ENCODE assay signal across 11 mouse cellular contexts in the genomic region with DNA sequence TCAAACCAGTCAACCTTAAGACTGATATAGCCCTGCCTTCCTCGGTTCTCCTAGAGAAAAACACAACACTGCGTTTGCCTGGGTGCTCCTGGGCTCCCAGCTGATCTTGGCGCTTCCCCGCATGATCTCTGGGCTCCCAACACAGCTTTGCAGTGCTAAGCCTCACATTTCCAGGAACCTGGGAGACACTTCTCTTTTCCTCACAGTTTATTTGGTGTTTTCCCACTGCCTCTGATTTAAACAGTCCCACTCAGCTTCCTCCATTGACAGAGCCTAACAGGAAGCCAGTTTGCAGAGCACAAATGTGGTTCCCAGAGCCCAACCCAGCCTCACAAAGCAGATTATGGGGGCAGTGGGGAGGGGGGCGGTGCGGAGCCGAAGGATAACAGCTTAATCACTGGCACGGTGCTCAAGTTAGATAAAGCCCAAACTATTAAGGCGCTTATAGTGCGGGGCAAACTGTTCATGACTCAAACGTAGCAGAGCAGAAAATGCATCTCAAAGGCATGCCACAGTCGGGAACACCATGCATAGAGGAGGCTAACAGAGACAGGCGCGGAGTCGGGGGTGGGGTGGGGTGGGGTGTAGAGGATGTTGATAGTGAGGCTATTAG. TPM values are rescaled to one million over a fixed set of nuclear protein-coding genes. Genes with fewer than 3 reads are reported as not detected.
DNase-seq lines count a peak whose midpoint lies in the region; ATAC-seq and TF ChIP-seq lines count a peak whose summit lies in the region.
"Had no signal": no experiment of that assay in that cellular context is flagged by ENCODE, and none has a peak within 500 bp of the region (broad histone marks: within the 10 kb centered on the region; RNA-seq: fewer than 3 reads in every experiment).

No protein-coding gene starts in this region.

- no peaks in the 10 kb centered on the region; the same call in 1 of the 2 replicates for H3K4me1 ChIP-seq in heart, postnatal 0 days (ENCODE audit: control insufficient read depth, insufficient read depth)
- H3K4me1 ChIP-seq in hindbrain, embryonic 16.5 days (ENCODE audit: control insufficient read depth, insufficient read depth, low read depth, low read length): peaks cover 7% of the 10 kb centered on the region
- H3K4me1 ChIP-seq in neural tube, embryonic 14.5 days (ENCODE audit: control insufficient read depth, insufficient read depth, low read length): no peaks in the 10 kb centered on the region

- no peak overlapping the region for H3K9ac ChIP-seq in heart, postnatal 0 days (replicated peaks; ENCODE audit: low read depth, low read length)
- no peak overlapping the region for H3K9ac ChIP-seq in hindbrain, embryonic 16.5 days (ENCODE audit: low read depth, low read length)
- H3K9ac ChIP-seq in neural tube, embryonic 14.5 days (replicated peaks; ENCODE audit: low read depth, low read length): no peak overlapping the region

- peak overlapping the region; percentile 39 for H3K4me2 ChIP-seq in heart, postnatal 0 days (ENCODE audit: low read depth, low read length)
- H3K4me2 ChIP-seq in hindbrain, embryonic 16.5 days (ENCODE audit: low read length): peak overlapping the region; percentile 32
- H3K4me2 ChIP-seq in neural tube, embryonic 14.5 days (ENCODE audit: low read depth, low read length): peak overlapping the region; percentile 27; the same call in 1 of the 2 replicates

- no peaks in the 10 kb centered on the region for H3K36me3 ChIP-seq in heart, postnatal 0 days (replicated peaks; ENCODE audit: control insufficient read depth, insufficient read depth, low read length)
- H3K36me3 ChIP-seq in hindbrain, embryonic 16.5 days (ENCODE audit: control insufficient read depth, insufficient read depth, low read length): no peaks in the 10 kb centered on the region
- H3K36me3 ChIP-seq in neural tube, embryonic 14.5 days (ENCODE audit: control insufficient read depth, insufficient read depth, low read length): no peaks in the 10 kb centered on the region

- 13% methylated on average over 15 of the region's 15 CpGs for WGBS in heart, postnatal 0 days
- WGBS in hindbrain, embryonic 16.5 days: 15% methylated on average over 15 of the region's 15 CpGs
- WGBS in neural tube, embryonic 14.5 days: 14% methylated on average over 15 of the region's 15 CpGs

- TF ChIP-seq EP300 in heart, postnatal 0 days (IDR thresholded peaks at IDR 0.05; ENCODE audit: low read depth): no peak

- no peak for DNase-seq in heart, postnatal 0 days (ENCODE audit: low spot score)
- no peak for DNase-seq in heart, adult 9 months (ENCODE audit: low spot score in 2 of 2)
- DNase-seq in thymus, postnatal 25 days: no peak
- DNase-seq in layer of hippocampus, postnatal 36 days: no peak
- DNase-seq in adrenal gland, adult 2 months: no peak
- DNase-seq: cerebellum, adult 11 months; gastrocnemius, postnatal 14 days had no signal

- no peaks in the 10 kb centered on the region for H3K9me3 ChIP-seq in heart, postnatal 0 days (replicated peaks; ENCODE audit: control insufficient read depth, low read length)
- H3K9me3 ChIP-seq in hindbrain, embryonic 16.5 days (ENCODE audit: control insufficient read depth, low read length): no peaks in the 10 kb centered on the region
- H3K9me3 ChIP-seq in neural tube, embryonic 14.5 days (ENCODE audit: control insufficient read depth, low read length): no peaks in the 10 kb centered on the region

- no peak overlapping the region for H3K4me3 ChIP-seq in heart, postnatal 0 days (ENCODE audit: low read depth, low read length)
- H3K4me3 ChIP-seq in hindbrain, embryonic 16.5 days (ENCODE audit: low read length): no peak overlapping the region
- no peak overlapping the region for H3K4me3 ChIP-seq in neural tube, embryonic 14.5 days (ENCODE audit: low read depth, low read length)

- TF ChIP-seq CTCF in heart, postnatal 0 days (IDR thresholded peaks at IDR 0.05; ENCODE audit: low read depth): no peak

- no peak overlapping the region for H3K27ac ChIP-seq in heart, postnatal 0 days (ENCODE audit: low read depth)
- H3K27ac ChIP-seq in hindbrain, embryonic 16.5 days (ENCODE audit: low read depth, low read length): no peak overlapping the region
- no peak overlapping the region for H3K27ac ChIP-seq in neural tube, embryonic 14.5 days (ENCODE audit: low read depth, low read length)

- H3K27me3 ChIP-seq in heart, postnatal 0 days (ENCODE audit: control insufficient read depth, insufficient read depth, low read length): no peaks in the 10 kb centered on the region
- no peaks in the 10 kb centered on the region; the same call in 1 of the 2 replicates for H3K27me3 ChIP-seq in hindbrain, embryonic 16.5 days (replicated peaks; ENCODE audit: control insufficient read depth, insufficient read depth, low read length)
- H3K27me3 ChIP-seq in neural tube, embryonic 14.5 days (ENCODE audit: control insufficient read depth, insufficient read depth, low read length): no peaks in the 10 kb centered on the region

- ATAC-seq in heart, postnatal 0 days (ENCODE audit: insufficient read depth, low read depth): no peak
- peak; percentile 80 for ATAC-seq in common myeloid progenitor, adult 5-6 weeks (replicated peaks; ENCODE audit: low read depth, poor library complexity, severe bottlenecking)
- ATAC-seq in hindbrain, embryonic 16.5 days: 0 out of 2 replicates have a peak, but pooled peaks have one; percentile 34
- ATAC-seq in neural tube, embryonic 14.5 days (ENCODE audit: low read depth): no peak

RNA-seq across cellular contexts. Expression of a gene that starts 20.6 kb away (rescaled TPM):
- total RNA-seq in heart, postnatal 0 days (2014; rRNA removed; ENCODE audit: low replicate concordance): 0.57 and 1.5 TPM in 2 replicates
- 0.40 and 0.41 TPM in 2 replicates for polyA plus RNA-seq in heart, postnatal 0 days (2015; fragmentation: Nextera tagmentation; extraction: Ambion mirVana)
- not detected in 2 replicates for total RNA-seq in common myeloid progenitor, adult 5-6 weeks (2017)
- 46.7 and 63.6 TPM in 2 replicates for polyA plus RNA-seq in hindbrain, embryonic 16.5 days (2015; fragmentation: Nextera tagmentation; extraction: Ambion mirVana)
- 21.7 and 43.0 TPM in 2 replicates for polyA plus RNA-seq in neural tube, embryonic 14.5 days (2014; fragmentation: Nextera tagmentation; extraction: Ambion mirVana)
- 100 to 1,000 TPM; 495 to 526 TPM for total RNA-seq in layer of hippocampus, postnatal 36 days (2021)
- total RNA-seq in adrenal gland, adult 2 months (2021): 1 to 10 TPM; 3.1 to 5.4 TPM
- 3.1 and 4.9 TPM in 2 replicates for polyA plus RNA-seq in adrenal gland, adult 2 months (2012; rRNA removed)
- polyA plus RNA-seq: liver, embryonic 16.5 days had no signal

RNA-seq across cellular contexts. Expression of a gene that starts 22.7 kb away (rescaled TPM):
- 21.9 and 37.5 TPM in 2 replicates for total RNA-seq in heart, postnatal 0 days (2014; rRNA removed; ENCODE audit: low replicate concordance)
- 36.9 and 37.3 TPM in 2 replicates for polyA plus RNA-seq in heart, postnatal 0 days (2015; fragmentation: Nextera tagmentation; extraction: Ambion mirVana)
- total RNA-seq in common myeloid progenitor, adult 5-6 weeks (2017): 72.2 and 91.1 TPM in 2 replicates
- 53.4 and 54.2 TPM in 2 replicates for polyA plus RNA-seq in hindbrain, embryonic 16.5 days (2015; fragmentation: Nextera tagmentation; extraction: Ambion mirVana)
- polyA plus RNA-seq in neural tube, embryonic 14.5 days (2014; fragmentation: Nextera tagmentation; extraction: Ambion mirVana): 54.8 and 56.0 TPM in 2 replicates
- total RNA-seq in layer of hippocampus, postnatal 36 days (2021): 10 to 100 TPM; 19.6 to 21.4 TPM
- total RNA-seq in adrenal gland, adult 2 months (2021): 10 to 100 TPM; 42.4 to 59.1 TPM
- polyA plus RNA-seq in adrenal gland, adult 2 months (2012; rRNA removed): 9.1 and 10.5 TPM in 2 replicates

RNA-seq across cellular contexts. Expression of a gene that starts 38.9 kb away (rescaled TPM):
- 3.4 and 14.6 TPM in 2 replicates for total RNA-seq in heart, postnatal 0 days (2014; rRNA removed; ENCODE audit: low replicate concordance)
- 1.7 and 2.4 TPM in 2 replicates for polyA plus RNA-seq in heart, postnatal 0 days (2015; fragmentation: Nextera tagmentation; extraction: Ambion mirVana)
- total RNA-seq in common myeloid progenitor, adult 5-6 weeks (2017): not detected in 2 replicates
- 0.16 TPM in 1 of 2 replicates, not detected in the other for polyA plus RNA-seq in hindbrain, embryonic 16.5 days (2015; fragmentation: Nextera tagmentation; extraction: Ambion mirVana)
- 0.22 TPM in 1 of 2 replicates, not detected in the other for polyA plus RNA-seq in neural tube, embryonic 14.5 days (2014; fragmentation: Nextera tagmentation; extraction: Ambion mirVana)
- total RNA-seq in layer of hippocampus, postnatal 36 days (2021): 10 to 100 TPM; 13.4 to 14.5 TPM
- 10 to 100 TPM; 38.8 to 82.5 TPM for total RNA-seq in adrenal gland, adult 2 months (2021)
- 21.3 and 23.3 TPM in 2 replicates for polyA plus RNA-seq in adrenal gland, adult 2 months (2012; rRNA removed)
- polyA plus RNA-seq: liver, embryonic 16.5 days had no signal

RNA-seq across cellular contexts. Expression of a gene that starts 46.3 kb away (rescaled TPM):
- total RNA-seq in heart, postnatal 0 days (2014; rRNA removed; ENCODE audit: low replicate concordance): not detected in 2 replicates
- polyA plus RNA-seq in heart, postnatal 0 days (2015; fragmentation: Nextera tagmentation; extraction: Ambion mirVana): not detected in 2 replicates
- not detected in 2 replicates for total RNA-seq in common myeloid progenitor, adult 5-6 weeks (2017)
- polyA plus RNA-seq in hindbrain, embryonic 16.5 days (2015; fragmentation: Nextera tagmentation; extraction: Ambion mirVana): 0.59 and 0.81 TPM in 2 replicates
- 0.33 and 0.67 TPM in 2 replicates for polyA plus RNA-seq in neural tube, embryonic 14.5 days (2014; fragmentation: Nextera tagmentation; extraction: Ambion mirVana)
- total RNA-seq in layer of hippocampus, postnatal 36 days (2021): not detected
- total RNA-seq in adrenal gland, adult 2 months (2021): not detected
- not detected in 2 replicates for polyA plus RNA-seq in adrenal gland, adult 2 months (2012; rRNA removed)
- total RNA-seq: gastrocnemius, postnatal 14 days had no signal

RNA-seq across cellular contexts. Expression of a gene that starts 57.4 kb away (rescaled TPM):
- total RNA-seq in heart, postnatal 0 days (2014; rRNA removed; ENCODE audit: low replicate concordance): not detected in 2 replicates
- polyA plus RNA-seq in heart, postnatal 0 days (2015; fragmentation: Nextera tagmentation; extraction: Ambion mirVana): 0.05 and 0.10 TPM in 2 replicates
- total RNA-seq in common myeloid progenitor, adult 5-6 weeks (2017): not detected in 2 replicates
- 0.56 and 0.58 TPM in 2 replicates for polyA plus RNA-seq in hindbrain, embryonic 16.5 days (2015; fragmentation: Nextera tagmentation; extraction: Ambion mirVana)
- 0.25 and 0.48 TPM in 2 replicates for polyA plus RNA-seq in neural tube, embryonic 14.5 days (2014; fragmentation: Nextera tagmentation; extraction: Ambion mirVana)
- total RNA-seq in layer of hippocampus, postnatal 36 days (2021): under 1 TPM in 1 of 2 experiments, not detected in 1; 0.42 TPM
- not detected for total RNA-seq in adrenal gland, adult 2 months (2021)
- 0.03 and 0.17 TPM in 2 replicates for polyA plus RNA-seq in adrenal gland, adult 2 months (2012; rRNA removed)
- total RNA-seq: gastrocnemius, postnatal 14 days had no signal

Comparison
In these comparisons a context has a peak if more than half of its experiments do, and no peak if none do; other contexts are left out.
1. ATAC-seq: peak in common myeloid progenitor, adult 5-6 weeks (single experiment) and hindbrain, embryonic 16.5 days (single experiment); none in heart, postnatal 0 days (single experiment) and neural tube, embryonic 14.5 days (single experiment).
2. RNA of a gene that starts 20.6 kb away (total RNA-seq): 495 to 526 TPM in layer of hippocampus, postnatal 36 days; 3.1 to 5.4 TPM in adrenal gland, adult 2 months, 0.57 to 1.5 TPM in heart, postnatal 0 days and not detected in common myeloid progenitor, adult 5-6 weeks; every median in the first group is over 10 times any median in the second.
3. Peak in every context shown above with its lines, with median percentiles within 50 percentile points of each other: H3K4me2 ChIP-seq.